Mouse (Mus musculus) lung, adult 2 months (tissue): ENCODE measurements around the gene Trpv4. TPM values are rescaled to one million over a fixed set of nuclear protein-coding genes. Genes with fewer than 3 reads are reported as not detected.

Source experiments
- DNase-seq: peaks from one replicate; pipeline ENCODE4 v3.0.0; 2022
- H3K4me1 ChIP-seq: fragments of 200-500 bp; 2 replicates; pipeline ENCODE4 v1.6.1; 2011; ENCODE audit warnings: low read length; ENCODE audit not compliant: control insufficient read depth, insufficient read depth
- H3K4me3 ChIP-seq: fragments of 200-500 bp; replicated peaks from 2 replicates; pipeline ENCODE3; 2011; ENCODE audit warnings: low read depth, mild to moderate bottlenecking, control low read depth, low read length; ENCODE audit errors: extremely low read depth
- CTCF ChIP-seq: fragments of 200-500 bp; IDR thresholded peaks from 2 replicates; pipeline ENCODE4 v1.5.1; 2011; ENCODE audit warnings: mild to moderate bottlenecking, low read length, control low read depth; ENCODE audit not compliant: insufficient read depth
- POLR2A ChIP-seq: fragments of 200-500 bp; IDR thresholded peaks from 2 replicates; pipeline ENCODE4 v1.6.1; 2011; ENCODE audit warnings: low read depth, mild to moderate bottlenecking, control low read depth, low read length, borderline replicate concordance; ENCODE audit errors: extremely low read depth
- WGBS: fragments of 180-500 bp; shearing (Covaris S2); methylation state at CpG from one replicate; pipeline ENCODE4 v1.1.7; 2018; 5-methylcytosine and 5-hydroxymethylcytosine counted together
- polyA plus RNA-seq: library from polyadenylated mRNA; depleted of rRNA; stranded (reverse); fragments of >200 nt; gene quantifications from 2 replicates; pipeline ENCODE4 v1.2.3, GENCODE M21; 2012; rRNA removed

The Trpv4 gene
- 8.8 and 10.1 TPM in 2 replicates for polyA plus RNA-seq

DNA sequence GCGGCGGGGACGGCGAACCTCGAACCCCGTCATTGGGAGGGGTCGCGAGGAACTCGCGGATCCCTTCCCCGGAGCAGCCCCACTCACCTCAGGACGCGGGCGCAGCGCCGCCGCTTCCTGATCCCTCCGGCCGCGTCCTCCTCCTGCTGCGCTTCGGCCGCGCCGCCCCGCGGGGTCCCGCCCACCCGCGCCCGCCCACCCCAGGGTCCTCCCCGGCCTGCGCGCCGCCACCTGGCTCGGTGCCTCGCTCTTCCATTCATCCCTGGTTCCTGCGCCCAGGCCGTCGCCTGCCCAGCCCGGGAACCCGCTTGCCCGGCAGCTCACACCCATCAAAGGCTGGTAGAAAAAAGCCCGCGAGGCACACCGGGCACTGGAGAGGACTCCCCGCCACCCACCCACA lies at the start of gene Trpv4:
Trpv4 (minus strand) TSS at position 167 of the 400 bp plus-strand sequence.
- H3K4me1 ChIP-seq = no peaks in the 10 kb centered on the region
- WGBS = under 1% methylated on average over 46 of the region's 47 CpGs
- no peak for DNase-seq
- TF ChIP-seq CTCF (no peak), POLR2A (no peak)
- H3K4me3 ChIP-seq = peak within 1 kb of the TSS; percentile 49

GRCm38 (mm10) chr5:114707265-114708068 lies 49.2 kb upstream of the Trpv4 start, which contains the start of gene Tchp:
Gene Tchp, plus strand, starts transcription at chr5:114707760.
- peaks cover 4% of the 10 kb centered on the region; the same call in 1 of the 2 replicates for H3K4me1 ChIP-seq
- peak; percentile 95 for DNase-seq
- 0 out of 2 replicates have a peak, but pooled peaks have one; percentile 18 for TF ChIP-seq POLR2A
- TF ChIP-seq CTCF = peak; percentile 64
- 5% methylated on average over 49 of the region's 49 CpGs for WGBS
- H3K4me3 ChIP-seq = peak within 1 kb of the TSS; percentile 98

DNA sequence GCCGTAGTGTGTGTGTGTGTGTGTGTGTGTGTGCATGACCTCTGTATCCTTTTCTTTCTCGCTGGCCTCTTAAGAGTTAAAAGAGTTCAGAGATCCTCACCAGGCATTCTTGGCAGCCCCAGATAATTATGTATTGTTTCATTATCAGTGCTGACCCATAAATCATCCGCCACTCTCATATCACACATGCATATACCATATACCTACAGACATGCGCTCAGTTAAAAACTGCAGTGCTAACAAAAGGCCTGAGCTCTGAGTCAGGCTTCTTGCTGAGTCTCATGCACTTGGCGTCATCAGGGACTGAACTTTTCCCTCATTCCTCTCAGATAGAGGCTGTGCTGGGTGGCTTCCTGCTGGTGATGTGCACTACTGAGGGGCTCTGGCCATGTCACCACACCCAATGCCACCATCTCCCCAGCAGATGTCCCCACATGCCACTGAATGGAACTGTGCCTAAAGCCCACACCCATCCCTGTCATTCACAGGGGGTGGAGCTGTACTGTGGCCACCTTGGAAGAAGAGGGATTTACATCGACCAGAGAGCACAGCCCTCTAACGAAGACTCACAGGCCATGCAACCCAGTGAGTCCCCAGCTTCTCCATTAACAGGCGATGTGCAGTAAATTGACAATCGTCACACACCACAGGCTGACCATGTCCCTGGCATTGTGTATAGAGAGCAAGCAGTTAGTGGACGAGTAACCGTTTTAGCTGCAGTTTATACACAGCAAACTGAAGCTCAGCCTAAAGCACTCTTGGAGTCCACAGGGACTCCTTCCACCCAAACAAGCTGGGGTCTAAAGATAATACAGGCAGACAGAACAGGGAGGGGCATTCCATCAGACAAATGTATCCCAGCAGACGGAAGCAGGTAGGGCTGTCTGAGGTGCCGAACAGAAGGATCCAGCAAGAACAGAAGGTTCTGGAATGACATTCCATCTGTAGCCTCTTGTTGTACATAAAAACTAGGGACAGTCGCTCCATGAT lies 44.5 kb upstream of the Trpv4 start:
- no peak for DNase-seq
- TF ChIP-seq POLR2A = no peak
- TF ChIP-seq CTCF = peak; percentile 74
- Histone ChIP-seq H3K4me1 (no peaks in the 10 kb centered on the region), H3K4me3 (no peak overlapping the region)
- 56% methylated on average over 14 of the region's 14 CpGs for WGBS

DNA sequence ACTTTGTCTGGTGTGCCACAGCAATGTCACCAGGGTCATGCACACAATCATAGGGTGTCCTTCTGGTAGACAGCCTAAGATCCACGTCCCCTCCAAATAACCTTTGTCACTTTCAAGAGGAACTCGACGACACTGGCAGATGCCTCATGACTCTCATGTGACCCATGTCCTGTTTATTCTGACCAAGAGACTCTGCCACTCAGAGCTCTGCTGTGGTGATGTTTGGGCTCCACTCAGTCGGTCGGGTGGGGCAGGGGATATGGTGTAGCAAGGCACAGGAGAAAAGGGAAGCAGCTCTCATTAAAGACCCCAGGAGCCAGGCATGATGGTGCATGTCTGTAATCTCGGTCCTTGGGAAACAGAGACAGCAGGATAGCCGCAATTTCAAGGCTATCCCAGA lies 40.8 kb upstream of the Trpv4 start:
- no peak for DNase-seq
- no peak for TF ChIP-seq CTCF
- TF ChIP-seq POLR2A = no peak
- H3K4me1 ChIP-seq = no peaks in the 10 kb centered on the region
- H3K4me3 ChIP-seq = no peak overlapping the region
- 25% methylated on average over 7 of the region's 7 CpGs for WGBS

DNA sequence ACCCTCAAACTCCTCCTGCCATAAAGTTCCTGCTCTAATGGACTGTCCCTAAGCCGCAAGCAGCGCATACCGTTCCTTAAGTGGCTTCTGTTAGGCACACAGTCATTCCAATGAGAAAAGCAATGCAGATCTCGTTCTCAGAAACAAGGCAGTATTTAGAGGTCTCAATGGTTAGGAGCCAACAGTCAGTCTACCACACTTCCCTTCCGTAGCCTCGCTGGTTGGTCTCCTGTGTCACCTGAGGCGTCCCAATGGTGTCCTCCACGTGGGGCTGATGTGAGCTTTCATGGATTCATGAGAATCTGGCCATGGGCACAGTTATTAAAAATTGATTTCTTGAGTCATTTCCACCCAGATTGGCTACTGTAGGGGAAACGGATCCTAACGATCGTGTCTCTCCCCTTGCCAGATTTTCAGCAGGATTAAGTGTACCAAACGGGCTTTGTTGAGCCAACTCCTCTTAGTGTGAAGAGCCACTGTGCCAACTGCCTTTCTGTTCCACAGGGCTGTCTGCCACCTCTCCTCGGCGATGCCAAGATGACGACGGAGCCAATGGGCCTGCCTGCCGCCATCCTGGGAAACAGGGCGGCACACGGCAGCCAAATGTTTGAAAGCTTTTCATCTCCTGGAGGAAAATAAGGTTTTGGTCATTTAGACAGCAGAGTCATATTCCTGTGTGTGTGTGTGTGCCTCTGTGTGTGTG lies 40.0 kb upstream of the Trpv4 start:
- 83% methylated on average over 19 of the region's 19 CpGs for WGBS
- H3K4me3 ChIP-seq = no peak overlapping the region
- H3K4me1 ChIP-seq = no peaks in the 10 kb centered on the region
- DNase-seq = no peak
- TF ChIP-seq POLR2A (no peak), CTCF (no peak)

DNA sequence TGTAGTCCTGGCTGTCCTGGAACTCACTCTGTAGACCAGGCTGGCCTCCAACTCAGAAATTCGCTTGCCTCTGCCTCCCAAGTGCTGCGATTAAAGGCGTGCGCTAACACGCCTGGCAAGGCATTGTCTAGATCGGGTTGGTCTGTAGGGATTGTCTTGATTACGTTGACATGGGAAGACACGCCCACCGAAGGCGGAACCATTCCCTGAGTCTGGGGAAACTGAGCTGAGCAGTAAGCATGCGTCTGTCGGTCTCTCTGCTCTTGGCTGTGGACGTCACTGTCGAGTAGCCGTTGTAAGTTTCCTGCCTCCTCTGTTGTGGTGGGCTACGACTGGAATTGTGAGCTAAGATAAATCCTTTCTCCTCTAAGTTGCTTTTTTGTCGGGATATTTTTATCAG lies 38.7 kb upstream of the Trpv4 start:
- TF ChIP-seq CTCF (no peak), POLR2A (no peak)
- no peaks in the 10 kb centered on the region for H3K4me1 ChIP-seq
- 84% methylated on average over 17 of the region's 17 CpGs for WGBS

GRCm38 (mm10) chr5:114695775-114696174 lies 37.6 kb upstream of the Trpv4 start:
- no peak for DNase-seq
- H3K4me1 ChIP-seq = peaks cover 3% of the 10 kb centered on the region; the same call in 1 of the 2 replicates
- TF ChIP-seq POLR2A = no peak
- no peak for TF ChIP-seq CTCF
- 52% methylated on average over 5 of the region's 5 CpGs for WGBS
- H3K4me3 ChIP-seq = no peak overlapping the region

More for the DNA sequence above, 38.7 kb upstream of the Trpv4 start:
- no peak for DNase-seq
- no peak overlapping the region for H3K4me3 ChIP-seq

- 5% methylated on average over 73 of the region's 75 CpGs for WGBS
- DNase-seq = peak; percentile 90
- TF ChIP-seq CTCF = no peak
- TF ChIP-seq POLR2A = peak; percentile 57; the same call in 1 of the 2 replicates
- H3K4me3 ChIP-seq = peak within 1 kb of the TSS; percentile 76
- H3K4me1 ChIP-seq = peaks cover 28% of the 10 kb centered on the region
Measured at GRCm38 (mm10) chr5:114690633-114691567, 32.7 kb upstream of the Trpv4 start, which contains the start of gene Gltp. Gene Gltp, minus strand, starts transcription at chr5:114690984.
